Mouse (Mus musculus) thymus, adult 2 months (tissue): Measurements from ENCODE around the gene Aida.

Experiments
- CTCF ChIP-seq: fragments of 200-500 bp; IDR thresholded peaks from 2 replicates; pipeline ENCODE4 v1.5.1; 2012; ENCODE audit warnings: mild to moderate bottlenecking, control low read depth, low read length, moderate library complexity, borderline replicate concordance; ENCODE audit not compliant: control insufficient read depth, poor library complexity, insufficient read depth; ENCODE audit errors: extremely low read depth
- POLR2A ChIP-seq: fragments of 200-500 bp; IDR thresholded peaks from 2 replicates; pipeline ENCODE4 v1.6.1; 2012; ENCODE audit warnings: mild to moderate bottlenecking, low read length, control low read depth, moderate library complexity; ENCODE audit not compliant: control insufficient read depth, poor library complexity, insufficient read depth; ENCODE audit errors: extremely low read depth

GRCm38 (mm10) chr1:183297886-183298489 lies 1.6 kb downstream of the Aida start:
- TF ChIP-seq CTCF (no peak), POLR2A (no peak)
